Mouse (Mus musculus) B cell, adult 67 days (primary cell): ENCODE results near the gene Utf1. TPM values are rescaled to one million over a fixed set of nuclear protein-coding genes. Genes with fewer than 3 reads are reported as not detected.

Source experiments
- total RNA-seq, 2 experiments: library from RNA; stranded (reverse); gene quantifications; 4 replicates each; pipeline ENCODE4 v1.2.4; 2023

The Utf1 gene
- total RNA-seq = under 1 TPM in 1 of 2 experiments, not detected in 1; 0.61 TPM

DNA sequence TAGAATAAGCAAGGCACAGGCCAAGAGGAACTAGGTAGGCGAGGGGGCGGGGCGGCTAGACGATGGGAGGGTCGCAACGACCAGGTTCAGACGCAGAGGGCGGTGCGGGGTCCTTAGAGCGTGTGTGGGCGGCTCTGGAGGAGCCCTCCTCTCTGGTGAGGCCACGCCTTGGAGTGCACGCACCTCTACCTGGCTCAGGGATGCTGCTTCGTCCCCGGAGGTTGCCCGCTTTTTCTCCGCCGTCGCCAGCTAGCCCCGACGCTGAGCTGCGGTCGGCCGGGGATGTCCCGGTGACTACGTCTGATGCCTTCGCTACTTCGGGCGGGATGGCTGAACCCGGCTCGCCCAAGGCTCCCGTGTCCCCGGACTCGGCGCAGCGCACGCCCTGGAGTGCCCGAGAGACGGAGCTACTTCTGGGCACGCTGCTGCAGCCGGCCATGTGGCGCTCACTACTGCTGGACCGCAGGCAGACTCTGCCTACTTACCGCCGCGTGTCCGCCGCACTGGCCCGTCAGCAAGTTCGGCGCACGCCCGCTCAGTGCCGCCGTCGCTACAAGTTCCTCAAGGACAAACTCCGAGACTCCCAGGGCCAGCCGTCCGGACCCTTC is at the start of gene Utf1:
Gene Utf1, plus strand, starts transcription at position 116 of the 608 bp plus-strand sequence.

DNA sequence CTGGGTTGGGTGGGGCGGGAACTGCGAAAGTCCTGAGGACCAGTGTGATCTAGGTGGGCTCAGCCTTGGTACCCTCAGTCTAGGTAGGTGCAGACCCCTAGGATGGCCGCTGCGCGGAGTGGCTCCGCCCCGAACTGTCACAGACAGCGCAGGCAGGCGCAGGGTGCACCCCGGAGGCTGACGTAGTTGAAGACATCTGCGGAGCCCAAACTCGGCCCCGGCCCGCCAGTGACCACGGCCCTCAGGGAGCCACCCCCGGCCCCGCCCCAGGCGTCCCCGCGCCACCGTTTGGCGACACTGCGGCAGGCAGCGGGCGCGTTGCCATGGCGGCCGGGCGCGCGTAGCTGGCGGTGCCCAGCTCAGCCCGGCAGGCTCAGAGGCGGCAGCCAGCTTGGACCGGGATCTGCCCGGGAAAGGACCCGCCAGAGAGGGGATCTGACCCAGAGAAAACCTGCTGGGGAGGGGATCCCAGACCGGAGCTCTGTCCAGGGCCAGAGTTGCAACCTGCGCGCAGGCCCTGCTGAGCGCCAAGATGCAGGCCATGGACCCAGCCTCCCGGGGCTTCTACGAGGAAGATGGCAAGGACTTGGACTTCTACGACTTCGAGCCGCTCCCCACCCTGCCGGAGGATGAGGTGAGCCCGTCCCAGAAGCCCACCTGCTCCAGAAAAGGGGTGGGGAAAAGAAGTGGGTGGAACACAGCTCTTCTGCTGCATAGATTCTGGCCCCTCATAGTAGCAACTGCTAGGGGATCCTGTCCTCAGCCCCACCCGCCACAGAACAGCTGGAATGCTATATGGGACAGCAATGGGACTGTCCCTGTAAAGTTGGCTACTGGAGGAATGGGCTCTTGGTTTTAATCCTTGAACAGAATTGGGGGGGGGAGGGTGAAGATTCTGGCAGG is 48.7 kb upstream of the Utf1 start, which contains the start of gene Kndc1:
Gene Kndc1, plus strand, starts transcription at position 42 of the 903 bp plus-strand sequence.

DNA sequence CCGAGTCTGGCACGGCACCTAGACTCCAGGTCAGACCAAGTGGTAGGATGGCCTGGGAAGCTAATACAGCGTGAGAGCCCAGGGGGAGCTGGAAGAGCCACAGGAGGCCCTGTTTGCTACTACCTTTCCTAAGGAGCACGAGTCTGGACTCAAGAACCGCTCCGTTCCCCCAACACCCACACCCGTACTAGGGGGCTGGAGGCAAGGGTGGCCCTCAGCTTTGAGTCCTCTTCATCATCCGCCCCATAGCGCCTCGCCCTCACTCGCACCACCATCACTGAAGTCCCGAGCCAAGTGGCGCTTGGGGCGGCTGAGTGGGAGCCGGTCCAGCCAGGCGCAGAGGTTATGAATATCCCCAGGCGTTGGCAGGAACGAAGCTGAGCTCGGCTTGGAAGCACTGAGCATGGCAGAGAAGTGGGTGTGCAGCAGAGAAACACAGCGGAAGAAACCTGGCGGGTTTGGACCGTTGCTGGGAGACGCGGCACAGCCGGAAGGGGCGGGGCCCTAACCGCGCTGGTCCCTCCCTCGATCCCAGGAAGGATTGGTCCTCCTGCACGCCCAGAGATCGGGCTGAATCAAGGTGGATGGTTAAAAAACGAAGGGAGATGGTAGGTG is 34.8 kb downstream of the Utf1 start, which contains the start of gene 6430531B16Rik:
Gene 6430531B16Rik, minus strand, starts transcription at position 478 of the 615 bp plus-strand sequence.

GRCm38 (mm10) chr7:139992406-139992805 is 48.8 kb downstream of the Utf1 start, which contains the start of gene Adam8:
Adam8 (minus strand) TSS chr7:139992562.

Other genes with a start within 250 kb of the Utf1 start
- not detected for gene Adgra1, start 109.6 kb upstream of the Utf1 start, total RNA-seq
- not detected for gene Kndc1, start 49.1 kb upstream of the Utf1 start, total RNA-seq
- gene 6430531B16Rik, start 35.0 kb downstream of the Utf1 start, total RNA-seq = not detected
- 1 to 10 TPM; 3.4 to 3.8 TPM for gene Adam8, start 48.8 kb downstream of the Utf1 start, total RNA-seq
- gene Zfp511, start 92.6 kb downstream of the Utf1 start, total RNA-seq = 10 to 100 TPM; 41.0 to 41.5 TPM
- gene Tubgcp2, start 92.9 kb downstream of the Utf1 start, total RNA-seq = 10 to 100 TPM; 32.2 to 36.2 TPM
- not detected for gene Msx3, start 105.3 kb downstream of the Utf1 start, total RNA-seq
- gene Caly, start 138.8 kb downstream of the Utf1 start, total RNA-seq = not detected
- not detected for gene Prap1, start 149.6 kb downstream of the Utf1 start, total RNA-seq
- 1 to 10 TPM; 3.3 to 3.9 TPM for gene Fuom, start 158.7 kb downstream of the Utf1 start, total RNA-seq
- gene Paox, start 172.0 kb downstream of the Utf1 start, total RNA-seq = 1 to 10 TPM; 2.7 to 3.7 TPM
- gene Echs1, start 172.7 kb downstream of the Utf1 start, total RNA-seq = 10 to 100 TPM; 26.3 to 29.7 TPM
- 10 to 100 TPM; 12.5 to 23.6 TPM for gene Mtg1, start 193.8 kb downstream of the Utf1 start, total RNA-seq
- not detected for gene Sprn, start 211.1 kb downstream of the Utf1 start, total RNA-seq
- gene Olfr522, start 221.0 kb downstream of the Utf1 start, total RNA-seq = not detected
- not detected for gene Olfr523, start 229.4 kb downstream of the Utf1 start, total RNA-seq